Mouse (Mus musculus): ENCODE results near the gene Plcd3.

- TF ChIP-seq ZKSCAN1 (IDR thresholded peaks at IDR 0.05; ENCODE audit: low read depth, low read length) = no peak
- TF ChIP-seq GATA1 (IDR thresholded peaks at IDR 0.05; ENCODE audit: low read depth, low read length) = no peak
- TF ChIP-seq NELFE (IDR thresholded peaks at IDR 0.05; ENCODE audit: low read depth, low read length) = no peak
- TF ChIP-seq CHD1 (IDR thresholded peaks at IDR 0.05; ENCODE audit: low read depth, low read length) = no peak
- TF ChIP-seq HCFC1 (IDR thresholded peaks at IDR 0.05; ENCODE audit: low read depth, low read length) = no peak
- TF ChIP-seq EP300 (IDR thresholded peaks at IDR 0.05; ENCODE audit: low read depth in 1 of 2, low read length in 2 of 2) = no peak
- TF ChIP-seq CHD2 (IDR thresholded peaks at IDR 0.05; ENCODE audit: low read length) = no peak
- TF ChIP-seq POLR2AphosphoS2 (IDR thresholded peaks at IDR 0.05; ENCODE audit: low read length) = no peak
- no peak for TF ChIP-seq POLR2A (IDR thresholded peaks at IDR 0.05; ENCODE audit: control insufficient read depth in 1 of 2, insufficient read depth in 1 of 2, low read depth in 1 of 2, low read length in 2 of 2, poor library complexity in 1 of 2)
- no peak for TF ChIP-seq CTCF (IDR thresholded peaks at IDR 0.05 in 2 of 3, conservative IDR thresholded peaks at IDR 0.05 in 1 of 3; ENCODE audit: control insufficient read depth in 1 of 3, insufficient read depth in 1 of 3, low read depth in 2 of 3, low read length in 3 of 3, poor library complexity in 1 of 3, severe bottlenecking in 1 of 3)
- no peak for TF ChIP-seq SMC3 (IDR thresholded peaks at IDR 0.05; ENCODE audit: low read depth, low read length)
- no peak for TF ChIP-seq MAX (IDR thresholded peaks at IDR 0.05; ENCODE audit: low read length)
- no peak for TF ChIP-seq E2F4 (IDR thresholded peaks at IDR 0.05; ENCODE audit: borderline replicate concordance, low read depth, low read length)
- no peak for TF ChIP-seq JUND (IDR thresholded peaks at IDR 0.05; ENCODE audit: low read depth, low read length)
Observed at GRCm38 (mm10) chr11:103050153-103050552, 51.3 kb downstream of the Plcd3 start.
